Mouse (Mus musculus): ENCODE measurements around the gene Cd101.

DNA sequence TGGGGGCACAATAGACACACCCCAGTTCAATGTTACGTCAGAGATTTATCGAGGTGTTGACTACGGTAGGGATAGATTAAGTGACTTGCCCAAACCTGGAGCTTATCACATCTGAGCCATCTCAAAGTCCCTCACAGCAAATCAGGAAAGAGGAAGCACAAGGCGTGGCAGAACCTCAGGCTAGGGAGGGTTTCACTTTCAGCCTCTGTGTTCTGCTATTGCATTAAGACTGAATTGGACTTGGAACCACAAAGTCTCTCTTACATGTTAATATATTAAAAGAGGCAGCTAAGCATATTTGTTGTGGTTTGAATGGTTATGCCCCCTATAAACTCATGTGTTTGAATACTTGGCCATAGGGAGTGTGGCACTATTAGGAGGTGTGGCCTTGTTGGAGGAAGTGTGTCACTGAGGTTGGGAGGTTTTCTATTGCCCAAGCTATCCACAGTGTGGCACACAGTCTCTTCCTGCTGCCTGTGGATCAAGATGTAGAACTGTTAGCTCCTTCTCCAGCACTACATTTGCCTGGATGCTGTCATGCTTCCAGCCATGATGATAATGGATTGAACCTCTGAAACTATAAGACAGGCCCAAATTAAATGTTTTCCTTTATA is 18.7 kb downstream of the Cd101 start:
- TF ChIP-seq CTCF (IDR thresholded peaks at IDR 0.05; ENCODE audit: control insufficient read depth, insufficient read depth, insufficient read length), result no peak
- TF ChIP-seq MAX (IDR thresholded peaks at IDR 0.05), result no peak
- TF ChIP-seq FOSL1 (IDR thresholded peaks at IDR 0.05; ENCODE audit: insufficient read depth, low read length, poor library complexity, severe bottlenecking), result no peak
